Mouse (Mus musculus): ENCODE measurements around the gene Olfr969.

GRCm38 (mm10) chr9:39746428-39746827 is 44.3 kb upstream of the Olfr969 start:
- TF ChIP-seq CTCF (IDR thresholded peaks at IDR 0.05; ENCODE audit: borderline replicate concordance, insufficient read depth, low read length) (no peak), POLR2A (IDR thresholded peaks at IDR 0.05; ENCODE audit: low read depth, low read length) (no peak)

Measured in embryonic fibroblast, embryonic 13.5 days (primary cell).